Mouse (Mus musculus) C2C12 (cell line): ENCODE data around the gene Glt28d2.

Source experiments
- CTCF ChIP-seq: IDR thresholded peaks from one replicate; pipeline ENCODE4 v1.5.1; 2011; ENCODE audit not compliant: control insufficient read depth, insufficient read depth, insufficient read length
- MAX ChIP-seq: IDR thresholded peaks from one replicate; pipeline ENCODE4 v1.6.1; 2011; ENCODE audit warnings: mild to moderate bottlenecking, control low read depth
- USF1 ChIP-seq: IDR thresholded peaks from one replicate; pipeline ENCODE4 v1.6.1; 2011; ENCODE audit warnings: low read depth, mild to moderate bottlenecking, control low read depth, moderate library complexity

- no peak for TF ChIP-seq CTCF
- TF ChIP-seq MAX, result no peak
- TF ChIP-seq USF1, result no peak
Observed at GRCm38 (mm10) chr3:85930671-85931255, 43.4 kb upstream of the Glt28d2 start.
